Mouse (Mus musculus) heart, postnatal 0 days (tissue): ENCODE data around the gene Arhgap44. TPM values are rescaled to one million over a fixed set of nuclear protein-coding genes. Genes with fewer than 3 reads are reported as not detected.

Experiments
- ATAC-seq: fragments of 200-750 bp; cut with Nextera tagmentation; 2 replicates; pipeline ENCODE4 v1.8.0; 2017; ENCODE audit warnings: low read depth, moderate number of reproducible peaks, moderate library complexity; ENCODE audit not compliant: insufficient read depth
- DNase-seq: peaks from one replicate; pipeline ENCODE4 v3.0.0-alpha.2; 2016; ENCODE audit warnings: low spot score
- H3K27ac ChIP-seq: fragments of 300-500 bp; sonication (generic); 2 replicates; pipeline ENCODE4 v1.5.1; 2014; ENCODE audit warnings: low read depth, mild to moderate bottlenecking
- H3K27me3 ChIP-seq: fragments of 300-500 bp; sonication (generic); 2 replicates; pipeline ENCODE4 v1.6.1; 2014; ENCODE audit warnings: low read length, mixed read lengths; ENCODE audit not compliant: control insufficient read depth, insufficient read depth
- H3K36me3 ChIP-seq: fragments of 300-500 bp; sonication (generic); replicated peaks from 2 replicates; pipeline ENCODE4 v1.6.1; 2014; ENCODE audit warnings: low read length, mixed read lengths; ENCODE audit not compliant: control insufficient read depth, insufficient read depth
- H3K4me1 ChIP-seq: fragments of 300-500 bp; sonication (generic); 2 replicates; pipeline ENCODE4 v1.6.1; 2014; ENCODE audit warnings: antibody characterized with exemption; ENCODE audit not compliant: control insufficient read depth, insufficient read depth
- H3K4me2 ChIP-seq: fragments of 300-500 bp; sonication (generic); 2 replicates; pipeline ENCODE4 v1.6.1; 2014; ENCODE audit warnings: low read depth, mild to moderate bottlenecking, low read length, moderate library complexity
- H3K4me3 ChIP-seq: fragments of 300-500 bp; sonication (generic); 2 replicates; pipeline ENCODE4 v1.5.1; 2014; ENCODE audit warnings: low read depth, low read length
- H3K9ac ChIP-seq: fragments of 300-500 bp; sonication (generic); replicated peaks from 2 replicates; pipeline ENCODE4 v1.6.1; 2014; ENCODE audit warnings: low read depth, low read length, mixed read lengths
- H3K9me3 ChIP-seq: fragments of 300-500 bp; sonication (generic); replicated peaks from 2 replicates; pipeline ENCODE4 v1.6.1; 2016; ENCODE audit warnings: low read length; ENCODE audit not compliant: control insufficient read depth
- CTCF ChIP-seq: IDR thresholded peaks from 2 replicates; pipeline ENCODE4 v1.5.1; 2016; ENCODE audit warnings: antibody characterized with exemption, control low read depth, low read depth
- EP300 ChIP-seq: IDR thresholded peaks from 2 replicates; pipeline ENCODE4 v1.6.1; 2016; ENCODE audit warnings: antibody characterized with exemption, low read depth
- WGBS: fragments of 180-500 bp; shearing (Covaris S2); extraction: QIAGEN DNeasy Blood & Tissue Kit; methylation state at CpG from one replicate; pipeline ENCODE4 v1.1.7; 2014; 5-methylcytosine and 5-hydroxymethylcytosine counted together
- polyA plus RNA-seq: library from polyadenylated mRNA; unstranded; fragments of >200 nt; fragmentation: Nextera tagmentation; extraction: Ambion mirVana; gene quantifications from 2 replicates; pipeline ENCODE4 v1.2.1, GENCODE M21; 2015
- total RNA-seq: library from RNA; depleted of rRNA; stranded (reverse); fragments of >200 nt; gene quantifications from 2 replicates; pipeline ENCODE4 v1.2.3, GENCODE M21; 2014; ENCODE audit warnings: low replicate concordance

The Arhgap44 gene
- total and polyA plus RNA-seq, 2 experiments from 2014 or later, result 8.5 to 17.7 TPM

DNA sequence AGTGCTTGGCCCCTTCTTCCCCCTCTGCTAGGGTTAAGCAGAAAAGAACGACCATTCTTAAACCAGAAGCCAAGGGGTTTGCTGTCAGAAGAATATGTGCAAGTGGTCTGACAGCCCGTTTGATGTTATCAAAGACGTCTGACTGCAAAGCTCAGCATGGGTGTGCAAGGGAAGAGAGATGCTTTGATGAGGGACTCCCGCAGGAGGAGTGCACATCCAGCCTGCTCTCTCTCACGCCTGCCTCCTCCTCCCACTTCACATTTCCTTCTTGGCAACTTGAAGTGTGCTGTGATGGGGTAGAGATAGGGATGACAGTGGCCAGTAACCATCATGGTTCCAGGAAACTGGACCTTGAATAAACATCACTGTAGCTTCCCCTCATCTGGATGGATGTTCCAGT lies 39.5 kb upstream of the Arhgap44 start:
- ATAC-seq, result no peak
- Histone ChIP-seq H3K4me2 (no peak overlapping the region), H3K36me3 (peaks cover 60% of the 10 kb centered on the region), H3K4me3 (no peak overlapping the region), H3K9ac (no peak overlapping the region), H3K27ac (0 out of 2 replicates have a peak overlapping the region, but pooled peaks have one; percentile 20), H3K9me3 (no peaks in the 10 kb centered on the region), H3K27me3 (no peaks in the 10 kb centered on the region), H3K4me1 (peaks cover 28% of the 10 kb centered on the region)
- DNase-seq, result no peak
- TF ChIP-seq EP300, result no peak
- no peak for TF ChIP-seq CTCF
- 18% methylated on average over 5 of the region's 5 CpGs for WGBS

DNA sequence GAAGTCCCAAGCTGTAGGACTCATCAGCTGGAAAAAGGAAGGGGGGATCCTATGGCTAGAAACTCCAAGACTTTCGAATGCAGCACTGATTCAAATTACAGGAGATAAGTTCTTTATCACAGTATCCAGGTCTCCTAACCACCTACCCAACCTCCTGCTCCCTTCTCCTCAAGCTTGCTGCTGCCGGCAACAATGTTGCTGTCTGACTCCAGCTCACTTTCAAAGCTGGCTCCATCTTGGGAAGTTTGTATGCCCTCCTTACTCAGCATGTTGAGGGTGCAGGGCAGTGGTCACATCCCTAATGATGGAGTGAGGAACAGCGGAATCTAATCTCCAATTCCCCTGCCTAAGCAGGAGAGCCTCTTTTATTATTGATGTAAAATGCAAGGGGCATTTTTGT lies 35.3 kb upstream of the Arhgap44 start:
- H3K4me1 ChIP-seq, result no peaks in the 10 kb centered on the region
- TF ChIP-seq EP300, result no peak
- H3K9me3 ChIP-seq, result no peaks in the 10 kb centered on the region
- ATAC-seq (no peak), DNase-seq (no peak)
- no peak overlapping the region for H3K4me3 ChIP-seq
- peak overlapping the region; percentile 54 for H3K27ac ChIP-seq
- H3K36me3 ChIP-seq, result peaks cover 83% of the 10 kb centered on the region
- 58% methylated on average over 3 of the region's 3 CpGs for WGBS
- H3K4me2 ChIP-seq, result no peak overlapping the region
- H3K27me3 ChIP-seq, result no peaks in the 10 kb centered on the region
- no peak overlapping the region for H3K9ac ChIP-seq

DNA sequence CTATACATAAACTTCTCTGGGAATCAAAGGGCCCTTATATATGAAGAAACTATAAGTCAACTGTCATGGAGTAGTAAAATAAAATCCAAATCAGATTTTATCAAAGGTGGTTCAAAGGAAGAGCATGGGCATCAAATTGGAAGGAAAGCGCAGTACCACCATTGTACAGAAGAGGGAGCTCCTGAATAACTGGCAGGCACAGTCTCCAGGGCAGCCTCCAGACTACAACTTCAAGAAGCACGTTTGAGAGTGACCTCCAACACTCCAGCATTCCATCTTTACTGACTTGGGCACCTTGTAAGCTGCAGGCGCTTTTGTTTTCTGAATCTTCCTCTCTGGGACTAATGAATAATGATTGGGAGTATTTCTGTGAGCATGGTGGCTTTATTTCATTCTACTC lies 34.5 kb upstream of the Arhgap44 start:
- H3K36me3 ChIP-seq, result peaks cover 87% of the 10 kb centered on the region

GRCm38 (mm10) chr11:65186974-65187373 lies 24.2 kb upstream of the Arhgap44 start:
- Histone ChIP-seq H3K36me3 (peaks cover 69% of the 10 kb centered on the region), H3K27ac (peak overlapping the region; percentile 20; the same call in 1 of the 2 replicates), H3K9ac (no peak overlapping the region), H3K27me3 (no peaks in the 10 kb centered on the region), H3K9me3 (no peaks in the 10 kb centered on the region), H3K4me2 (no peak overlapping the region), H3K4me1 (no peaks in the 10 kb centered on the region), H3K4me3 (no peak overlapping the region)
- no peak for DNase-seq
- WGBS, result 76% methylated on average over 12 of the region's 12 CpGs
- peak; percentile 32 for ATAC-seq
- TF ChIP-seq CTCF, result no peak
- TF ChIP-seq EP300, result no peak

More for the DNA sequence above, 34.5 kb upstream of the Arhgap44 start:
- 5% methylated on average over 3 of the region's 3 CpGs for WGBS
- 0 out of 2 replicates have a peak overlapping the region, but pooled peaks have one; percentile 54 for H3K27ac ChIP-seq
- H3K4me2 ChIP-seq, result no peak overlapping the region
- H3K4me1 ChIP-seq, result no peaks in the 10 kb centered on the region
- H3K4me3 ChIP-seq, result no peak overlapping the region
- DNase-seq, result peak; percentile 82
- H3K9me3 ChIP-seq, result no peaks in the 10 kb centered on the region
- no peak overlapping the region for H3K9ac ChIP-seq
- peak; percentile 55; the same call in 1 of the 2 replicates for ATAC-seq
- TF ChIP-seq CTCF (peak; percentile 82), EP300 (no peak)
- no peaks in the 10 kb centered on the region for H3K27me3 ChIP-seq

- no peaks in the 10 kb centered on the region for H3K4me1 ChIP-seq
- 55% methylated on average over 1 of the region's 1 CpGs for WGBS
- H3K4me3 ChIP-seq, result no peak overlapping the region
- no peak overlapping the region for H3K4me2 ChIP-seq
- H3K27me3 ChIP-seq, result no peaks in the 10 kb centered on the region
- peak; percentile 56 for DNase-seq
- TF ChIP-seq EP300 (no peak), CTCF (no peak)
- no peak overlapping the region for H3K9ac ChIP-seq
- no peaks in the 10 kb centered on the region for H3K9me3 ChIP-seq
- 0 out of 2 replicates have a peak, but pooled peaks have one; percentile 52 for ATAC-seq
- peaks cover 83% of the 10 kb centered on the region for H3K36me3 ChIP-seq
- peak overlapping the region; percentile 47 for H3K27ac ChIP-seq
These were observed 22.4 kb upstream of the Arhgap44 start for GRCm38 (mm10) chr11:65185114-65185513.

DNA sequence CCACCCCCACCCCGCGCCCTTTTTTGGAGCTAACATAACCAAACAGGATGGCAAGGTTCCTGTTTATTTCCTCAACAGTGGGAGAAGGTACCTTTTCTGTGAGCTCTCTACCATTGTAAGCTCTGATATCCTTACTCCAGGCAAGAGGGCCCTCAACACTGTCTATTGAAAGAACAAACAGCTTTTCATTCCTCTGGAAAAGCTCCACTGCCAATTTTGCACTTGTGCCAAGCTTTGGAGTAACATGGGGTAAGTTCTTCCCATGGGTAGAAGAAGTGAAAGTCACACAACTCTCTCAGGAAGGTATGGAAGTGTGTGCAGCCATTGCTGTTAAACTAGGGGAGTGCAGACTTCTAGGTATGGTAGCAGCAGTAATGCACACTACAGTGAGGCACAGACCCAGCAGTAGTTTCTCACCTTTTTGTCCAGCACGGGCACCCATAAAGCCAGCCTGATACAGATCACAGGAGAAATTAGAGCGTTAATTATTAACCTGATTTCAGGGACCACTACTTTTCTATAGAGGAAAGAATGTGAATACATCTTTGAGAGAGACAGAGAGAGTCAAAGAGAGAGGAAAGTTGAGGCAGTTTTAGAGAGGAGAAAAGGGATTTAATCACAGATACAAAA lies 7.5 kb upstream of the Arhgap44 start:
- no peaks in the 10 kb centered on the region for H3K9me3 ChIP-seq
- H3K36me3 ChIP-seq, result peaks cover 7% of the 10 kb centered on the region
- H3K4me2 ChIP-seq, result no peak overlapping the region
- 88% methylated on average over 4 of the region's 4 CpGs for WGBS
- DNase-seq, result no peak
- no peak overlapping the region for H3K27ac ChIP-seq
- no peaks in the 10 kb centered on the region for H3K27me3 ChIP-seq
- TF ChIP-seq EP300 (no peak), CTCF (no peak)
- H3K4me1 ChIP-seq, result no peaks in the 10 kb centered on the region
- ATAC-seq, result no peak
- no peak overlapping the region for H3K4me3 ChIP-seq
- H3K9ac ChIP-seq, result no peak overlapping the region
